8 mouse cellular contexts compared by ENCODE assay signal in genomic region chr5:142509141-142510060, GRCm38 (mm10). TPM values are rescaled to one million over a fixed set of nuclear protein-coding genes. Genes with fewer than 3 reads are reported as not detected.
DNase-seq lines count a peak whose midpoint lies in the region; ATAC-seq lines count a peak whose summit lies in the region.

No protein-coding gene starts in this region.

- peak overlapping the region; percentile 39; the same call in 1 of the 2 replicates for H3K27ac ChIP-seq in hindbrain, embryonic 11.5 days (ENCODE audit: low read depth, low read length)

- no peaks in the 10 kb centered on the region for H3K36me3 ChIP-seq in hindbrain, embryonic 11.5 days (ENCODE audit: control insufficient read depth, insufficient read depth, low read length)

- no peaks in the 10 kb centered on the region for H3K27me3 ChIP-seq in hindbrain, embryonic 11.5 days (ENCODE audit: control insufficient read depth, insufficient read depth, low read length)

- 10% methylated on average over 15 of the region's 15 CpGs for WGBS in hindbrain, embryonic 11.5 days

- peak overlapping the region; percentile 20; the same call in 1 of the 2 replicates for H3K4me2 ChIP-seq in hindbrain, embryonic 11.5 days (replicated peaks; ENCODE audit: low read depth, low read length)

- no peak overlapping the region for H3K4me3 ChIP-seq in hindbrain, embryonic 11.5 days (ENCODE audit: low read depth, low read length)

- no peak for ATAC-seq in hindbrain, embryonic 11.5 days (ENCODE audit: low FRiP score)
- ATAC-seq in inflammation-experienced regulatory T-cells, adult 6 months: no peak

- peak; percentile 82 for DNase-seq in cerebellum, adult 11 months
- peak; percentile 82 to 84 for DNase-seq in cerebellum, postnatal 25 days
- DNase-seq in hindbrain, embryonic 11.5 days (ENCODE audit: low spot score): peak; percentile 35
- peak; percentile 26 for DNase-seq in lung, postnatal 25 days (ENCODE audit: low spot score)
- no peak for DNase-seq in urinary bladder, postnatal 14 days (ENCODE audit: low spot score)
- no peak for DNase-seq in urinary bladder, postnatal 10 days (ENCODE audit: low spot score)
- no peak for DNase-seq in adrenal gland, adult 8-10 months

- H3K9me3 ChIP-seq in hindbrain, embryonic 11.5 days (ENCODE audit: control insufficient read depth, low read length): no peaks in the 10 kb centered on the region

- H3K9ac ChIP-seq in hindbrain, embryonic 11.5 days (ENCODE audit: low read depth, low read length): peak overlapping the region; percentile 52

- peaks cover 5% of the 10 kb centered on the region for H3K4me1 ChIP-seq in hindbrain, embryonic 11.5 days (replicated peaks; ENCODE audit: control insufficient read depth, insufficient read depth, low read length)

RNA-seq across cellular contexts. Expression of gene Papolb, which starts 20.5 kb away (rescaled TPM):
- polyA plus RNA-seq in hindbrain, embryonic 11.5 days (2014; fragmentation: Nextera tagmentation; extraction: Ambion mirVana): 0.12 and 0.32 TPM in 2 replicates
- not detected for polyA plus RNA-seq in inflammation-experienced regulatory T-cells, adult 6 months (2017; shearing (Covaris generic))
- total RNA-seq in adrenal gland, adult 8-10 months (2022): under 1 TPM; 0.06 to 0.35 (median 0.26) TPM

RNA-seq across cellular contexts. Expression of gene Radil, which starts 41.5 kb away (rescaled TPM):
- 2.6 and 2.8 TPM in 2 replicates for polyA plus RNA-seq in hindbrain, embryonic 11.5 days (2014; fragmentation: Nextera tagmentation; extraction: Ambion mirVana)
- not detected for polyA plus RNA-seq in inflammation-experienced regulatory T-cells, adult 6 months (2017; shearing (Covaris generic))
- 1 to 10 TPM; 3.4 to 8.2 (median 4.1) TPM for total RNA-seq in adrenal gland, adult 8-10 months (2022)

RNA-seq across cellular contexts. Expression of gene Ap5z1, which starts 45.7 kb away (rescaled TPM):
- 9.2 and 9.6 TPM in 2 replicates for polyA plus RNA-seq in hindbrain, embryonic 11.5 days (2014; fragmentation: Nextera tagmentation; extraction: Ambion mirVana)
- 10 to 100 TPM; 16.8 to 19.4 (median 19.1) TPM for polyA plus RNA-seq in inflammation-experienced regulatory T-cells, adult 6 months (2017; shearing (Covaris generic))
- 10 to 100 TPM; 18.4 to 36.8 (median 26.5) TPM for total RNA-seq in adrenal gland, adult 8-10 months (2022)

Comparison
In these comparisons a context has a peak if more than half of its experiments do, and no peak if none do; other contexts are left out.
1. DNase-seq: peak in cerebellum, adult 11 months (single experiment), cerebellum, postnatal 25 days (2 of 2), hindbrain, embryonic 11.5 days (single experiment) and lung, postnatal 25 days (single experiment); none in urinary bladder, postnatal 14 days (single experiment), urinary bladder, postnatal 10 days (single experiment) and adrenal gland, adult 8-10 months (single experiment).